Mouse (Mus musculus): Measurements from ENCODE around the gene Gm9857. TPM values are rescaled to one million over a fixed set of nuclear protein-coding genes. Genes with fewer than 3 reads are reported as not detected.

The Gm9857 gene
- not detected in 2 replicates for polyA plus RNA-seq (2016; fragmentation: Nextera tagmentation; extraction: Ambion mirVana)

- no peak for ATAC-seq (ENCODE audit: insufficient number of reproducible peaks, low FRiP score)
- Histone ChIP-seq H3K4me3 (peak within 1 kb of the TSS; percentile 41), H3K27me3 (replicated peaks) (no peaks in the 10 kb centered on the region), H3K9ac (0 out of 2 replicates have a peak within 1 kb of the TSS, but pooled peaks have one; percentile 4), H3K4me1 (replicated peaks) (no peaks in the 10 kb centered on the region; the same call in 1 of the 2 replicates), H3K9me3 (replicated peaks) (0 out of 2 replicates have a peak, but pooled peaks cover 3% of the 10 kb centered on the region), H3K4me2 (peak within 1 kb of the TSS; percentile 70), H3K27ac (ENCODE audit: poor library complexity, severe bottlenecking) (no peak within 1 kb of the TSS), H3K36me3 (no peaks in the 10 kb centered on the region)
- WGBS = 45% methylated on average over 54 of the region's 59 CpGs
Measured at GRCm38 (mm10) chr3:108940001-108940633, at the start of gene Gm9857. Gm9857 (minus strand) TSS chr3:108940445.

GRCm38 (mm10) chr3:108987009-108987659, 46.9 kb upstream of the Gm9857 start:
- Histone ChIP-seq H3K4me3 (no peak overlapping the region), H3K4me1 (replicated peaks) (no peaks in the 10 kb centered on the region), H3K4me2 (no peak overlapping the region), H3K27ac (ENCODE audit: poor library complexity, severe bottlenecking) (no peak overlapping the region), H3K36me3 (peaks cover 32% of the 10 kb centered on the region), H3K9ac (no peak overlapping the region), H3K9me3 (replicated peaks) (no peaks in the 10 kb centered on the region), H3K27me3 (replicated peaks) (no peaks in the 10 kb centered on the region)
- WGBS = 74% methylated on average over 12 of the region's 12 CpGs
- no peak for ATAC-seq (ENCODE audit: insufficient number of reproducible peaks, low FRiP score)

GRCm38 (mm10) chr3:108986534-108986933, 46.3 kb upstream of the Gm9857 start:
- H3K36me3 ChIP-seq = peaks cover 26% of the 10 kb centered on the region

GRCm38 (mm10) chr3:108983989-108984388, 43.7 kb upstream of the Gm9857 start:
- Histone ChIP-seq H3K4me3 (no peak overlapping the region), H3K9me3 (replicated peaks) (no peaks in the 10 kb centered on the region), H3K4me2 (no peak overlapping the region), H3K27me3 (replicated peaks) (no peaks in the 10 kb centered on the region), H3K4me1 (replicated peaks) (no peaks in the 10 kb centered on the region), H3K36me3 (peaks cover 30% of the 10 kb centered on the region), H3K27ac (ENCODE audit: poor library complexity, severe bottlenecking) (no peak overlapping the region), H3K9ac (no peak overlapping the region)
- ATAC-seq (ENCODE audit: insufficient number of reproducible peaks, low FRiP score) = no peak
- 35% methylated on average over 5 of the region's 5 CpGs for WGBS

More at GRCm38 (mm10) chr3:108986534-108986933, 46.3 kb upstream of the Gm9857 start:
- 56% methylated on average over 1 of the region's 1 CpGs for WGBS
- Histone ChIP-seq H3K27me3 (replicated peaks) (no peaks in the 10 kb centered on the region), H3K4me3 (no peak overlapping the region), H3K9ac (no peak overlapping the region), H3K9me3 (replicated peaks) (no peaks in the 10 kb centered on the region), H3K27ac (ENCODE audit: poor library complexity, severe bottlenecking) (no peak overlapping the region), H3K4me2 (no peak overlapping the region), H3K4me1 (replicated peaks) (no peaks in the 10 kb centered on the region)
- ATAC-seq (ENCODE audit: insufficient number of reproducible peaks, low FRiP score) = no peak

- Histone ChIP-seq H3K9ac (no peak overlapping the region), H3K27ac (ENCODE audit: poor library complexity, severe bottlenecking) (no peak overlapping the region), H3K27me3 (replicated peaks) (no peaks in the 10 kb centered on the region), H3K4me3 (no peak overlapping the region), H3K4me1 (replicated peaks) (no peaks in the 10 kb centered on the region), H3K4me2 (no peak overlapping the region), H3K36me3 (peaks cover 45% of the 10 kb centered on the region), H3K9me3 (replicated peaks) (no peaks in the 10 kb centered on the region)
- 65% methylated on average over 6 of the region's 6 CpGs for WGBS
- no peak for ATAC-seq (ENCODE audit: insufficient number of reproducible peaks, low FRiP score)
Measured at GRCm38 (mm10) chr3:108981946-108982345, 41.7 kb upstream of the Gm9857 start.

GRCm38 (mm10) chr3:108977340-108978030, 37.2 kb upstream of the Gm9857 start:
- Histone ChIP-seq H3K9me3 (replicated peaks) (no peaks in the 10 kb centered on the region), H3K4me2 (no peak overlapping the region), H3K36me3 (peaks cover 48% of the 10 kb centered on the region), H3K9ac (no peak overlapping the region), H3K4me3 (no peak overlapping the region), H3K27ac (ENCODE audit: poor library complexity, severe bottlenecking) (no peak overlapping the region), H3K27me3 (replicated peaks) (no peaks in the 10 kb centered on the region), H3K4me1 (replicated peaks) (no peaks in the 10 kb centered on the region; the same call in 1 of the 2 replicates)
- ATAC-seq (ENCODE audit: insufficient number of reproducible peaks, low FRiP score) = no peak
- WGBS = 92% methylated on average over 13 of the region's 13 CpGs

GRCm38 (mm10) chr3:108974920-108975485, 34.8 kb upstream of the Gm9857 start:
- no peak for ATAC-seq (ENCODE audit: insufficient number of reproducible peaks, low FRiP score)
- no peak overlapping the region for H3K9ac ChIP-seq
- no peak overlapping the region for H3K27ac ChIP-seq (ENCODE audit: poor library complexity, severe bottlenecking)
- H3K4me1 ChIP-seq (replicated peaks) = no peaks in the 10 kb centered on the region; the same call in 1 of the 2 replicates
- no peak overlapping the region for H3K4me3 ChIP-seq
- H3K4me2 ChIP-seq = no peak overlapping the region
- 82% methylated on average over 15 of the region's 15 CpGs for WGBS
- no peaks in the 10 kb centered on the region for H3K27me3 ChIP-seq (replicated peaks)
- H3K9me3 ChIP-seq (replicated peaks) = no peaks in the 10 kb centered on the region
- H3K36me3 ChIP-seq = peaks cover 45% of the 10 kb centered on the region

- H3K4me3 ChIP-seq = no peak overlapping the region
- no peak overlapping the region for H3K4me2 ChIP-seq
- no peak for ATAC-seq (ENCODE audit: insufficient number of reproducible peaks, low FRiP score)
- no peaks in the 10 kb centered on the region for H3K27me3 ChIP-seq (replicated peaks)
- H3K4me1 ChIP-seq (replicated peaks) = no peaks in the 10 kb centered on the region; the same call in 1 of the 2 replicates
- 61% methylated on average over 13 of the region's 13 CpGs for WGBS
- H3K27ac ChIP-seq (ENCODE audit: poor library complexity, severe bottlenecking) = no peak overlapping the region
- no peak overlapping the region for H3K9ac ChIP-seq
- H3K36me3 ChIP-seq = peaks cover 37% of the 10 kb centered on the region
- no peaks in the 10 kb centered on the region for H3K9me3 ChIP-seq (replicated peaks)
Measured at GRCm38 (mm10) chr3:108973980-108974660, 33.9 kb upstream of the Gm9857 start.

- no peak for ATAC-seq (ENCODE audit: insufficient number of reproducible peaks, low FRiP score)
- Histone ChIP-seq H3K4me1 (replicated peaks) (peaks cover 3% of the 10 kb centered on the region; the same call in 1 of the 2 replicates), H3K27me3 (replicated peaks) (no peaks in the 10 kb centered on the region), H3K36me3 (peaks cover 8% of the 10 kb centered on the region; the same call in 1 of the 2 replicates), H3K4me3 (no peak overlapping the region), H3K4me2 (no peak overlapping the region), H3K9ac (no peak overlapping the region), H3K9me3 (replicated peaks) (no peaks in the 10 kb centered on the region), H3K27ac (ENCODE audit: poor library complexity, severe bottlenecking) (no peak overlapping the region)
- WGBS = 88% methylated on average over 3 of the region's 3 CpGs
Measured at GRCm38 (mm10) chr3:108966051-108966450, 25.8 kb upstream of the Gm9857 start.

- no peaks in the 10 kb centered on the region for H3K9me3 ChIP-seq (replicated peaks)
- H3K9ac ChIP-seq = no peak overlapping the region
- peaks cover 5% of the 10 kb centered on the region; the same call in 1 of the 2 replicates for H3K4me1 ChIP-seq (replicated peaks)
- WGBS = 68% methylated on average over 7 of the region's 7 CpGs
- H3K4me2 ChIP-seq = no peak overlapping the region
- no peak for ATAC-seq (ENCODE audit: insufficient number of reproducible peaks, low FRiP score)
- H3K36me3 ChIP-seq = no peaks in the 10 kb centered on the region
- no peaks in the 10 kb centered on the region for H3K27me3 ChIP-seq (replicated peaks)
- H3K27ac ChIP-seq (ENCODE audit: poor library complexity, severe bottlenecking) = no peak overlapping the region
- no peak overlapping the region for H3K4me3 ChIP-seq
Measured at GRCm38 (mm10) chr3:108964361-108965044, 24.3 kb upstream of the Gm9857 start.

All from heart, embryonic 12.5 days (tissue).